Mouse (Mus musculus): ENCODE data around the gene Xpo4.

Xpo4 gene

GRCm38 (mm10) chr14:57611034-57611433 lies 54.2 kb downstream of the Xpo4 start:
- DNase-seq (ENCODE audit: extremely low read depth, low read depth, low spot score), result no peak

- no peak for DNase-seq (ENCODE audit: extremely low read depth, low read depth, low spot score)
Observed at GRCm38 (mm10) chr14:57609816-57610329, 55.4 kb downstream of the Xpo4 start.

GRCm38 (mm10) chr14:57607500-57607899 lies 57.7 kb downstream of the Xpo4 start:
- peak; percentile 50 for DNase-seq (ENCODE audit: extremely low read depth, low read depth, low spot score)

GRCm38 (mm10) chr14:57606663-57607365 lies 58.4 kb downstream of the Xpo4 start:
- DNase-seq (ENCODE audit: extremely low read depth, low read depth, low spot score), result no peak

- no peak for DNase-seq (ENCODE audit: extremely low read depth, low read depth, low spot score)
Observed at GRCm38 (mm10) chr14:57593279-57593678, 72.0 kb downstream of the Xpo4 start.

GRCm38 (mm10) chr14:57591830-57592229 lies 73.4 kb downstream of the Xpo4 start:
- no peak for DNase-seq (ENCODE audit: extremely low read depth, low read depth, low spot score)

GRCm38 (mm10) chr14:57576364-57577060 lies 88.7 kb downstream of the Xpo4 start:
- no peak for DNase-seq (ENCODE audit: extremely low read depth, low read depth, low spot score)

- no peak for DNase-seq (ENCODE audit: extremely low read depth, low read depth, low spot score)
Observed at GRCm38 (mm10) chr14:57574792-57575587, 90.2 kb downstream of the Xpo4 start.

GRCm38 (mm10) chr14:57571155-57572133 lies 93.8 kb downstream of the Xpo4 start, which contains the start of gene Eef1akmt1:
TSS of gene Eef1akmt1 (minus strand) at chr14:57571612.
- DNase-seq (ENCODE audit: extremely low read depth, low read depth, low spot score), result peak; percentile 56

GRCm38 (mm10) chr14:57565626-57566025 lies 99.6 kb downstream of the Xpo4 start:
- no peak for DNase-seq (ENCODE audit: extremely low read depth, low read depth, low spot score)

GRCm38 (mm10) chr14:57556922-57557321 lies 108.3 kb downstream of the Xpo4 start:
- no peak for DNase-seq (ENCODE audit: extremely low read depth, low read depth, low spot score)

- no peak for DNase-seq (ENCODE audit: extremely low read depth, low read depth, low spot score)
Observed at GRCm38 (mm10) chr14:57555471-57556070, 109.7 kb downstream of the Xpo4 start.

- DNase-seq (ENCODE audit: extremely low read depth, low read depth, low spot score), result no peak
Observed at GRCm38 (mm10) chr14:57554434-57554833, 110.8 kb downstream of the Xpo4 start.

- no peak for DNase-seq (ENCODE audit: extremely low read depth, low read depth, low spot score)
Observed at GRCm38 (mm10) chr14:57552945-57553344, 112.3 kb downstream of the Xpo4 start.

GRCm38 (mm10) chr14:57547062-57547461 lies 118.2 kb downstream of the Xpo4 start:
- no peak for DNase-seq (ENCODE audit: extremely low read depth, low read depth, low spot score)

- DNase-seq (ENCODE audit: extremely low read depth, low read depth, low spot score), result no peak
Observed at GRCm38 (mm10) chr14:57546557-57547021, 118.6 kb downstream of the Xpo4 start.

GRCm38 (mm10) chr14:57546131-57546530 lies 119.1 kb downstream of the Xpo4 start:
- DNase-seq (ENCODE audit: extremely low read depth, low read depth, low spot score), result no peak

GRCm38 (mm10) chr14:57545526-57545925 lies 119.7 kb downstream of the Xpo4 start:
- no peak for DNase-seq (ENCODE audit: extremely low read depth, low read depth, low spot score)

- no peak for DNase-seq (ENCODE audit: extremely low read depth, low read depth, low spot score)
Observed at GRCm38 (mm10) chr14:57543420-57544039, 121.7 kb downstream of the Xpo4 start.

All from fat pad, adult 2 months (tissue).